Mouse (Mus musculus) embryo, embryonic 11.5 days (tissue): ENCODE results near the gene Timm50.
A peak's percentile ranks its signal among the peaks of the same experiment; 100 is the strongest.

ENCODE experiments used
- DNase-seq: peaks from one replicate; pipeline ENCODE4 v3.0.0-alpha.2; 2012; ENCODE audit warnings: low read depth, low spot score

Timm50 gene

GRCm38 (mm10) chr7:28269355-28269754 lies 42.5 kb downstream of the Timm50 start:
- no peak for DNase-seq

GRCm38 (mm10) chr7:28268576-28268975 lies 43.3 kb downstream of the Timm50 start:
- no peak for DNase-seq

GRCm38 (mm10) chr7:28268042-28268531 lies 43.8 kb downstream of the Timm50 start:
- DNase-seq = no peak

- peak; percentile 88 for DNase-seq
Measured at GRCm38 (mm10) chr7:28267129-28268041, 44.5 kb downstream of the Timm50 start, which contains the start of gene Eid2. Gene Eid2, plus strand, starts transcription at chr7:28267881.

- DNase-seq = no peak
Measured at GRCm38 (mm10) chr7:28265391-28265790, 46.5 kb downstream of the Timm50 start.

- DNase-seq = peak; percentile 72
Measured at GRCm38 (mm10) chr7:28263786-28264185, 48.1 kb downstream of the Timm50 start.

- DNase-seq = no peak
Measured at GRCm38 (mm10) chr7:28262861-28263260, 49.0 kb downstream of the Timm50 start.
